Mouse (Mus musculus) brain, embryonic 14.5 days (tissue): Measurements from ENCODE around the gene Pclaf.

Experiments
- CTCF ChIP-seq: fragments of 200-500 bp; IDR thresholded peaks from 2 replicates; pipeline ENCODE4 v1.5.1; 2012; ENCODE audit warnings: inconsistent platforms, mild to moderate bottlenecking, moderate library complexity, borderline replicate concordance; ENCODE audit not compliant: insufficient read depth, insufficient read length; ENCODE audit errors: extremely low read depth
- POLR2A ChIP-seq: fragments of 200-500 bp; IDR thresholded peaks from 2 replicates; pipeline ENCODE4 v1.6.1; 2012; ENCODE audit warnings: mild to moderate bottlenecking, inconsistent platforms, borderline replicate concordance; ENCODE audit not compliant: poor library complexity, insufficient read depth, insufficient read length, severe bottlenecking; ENCODE audit errors: extremely low read depth

GRCm38 (mm10) chr9:65891126-65891525 is 1.1 kb downstream of the Pclaf start:
- TF ChIP-seq POLR2A (no peak), CTCF (no peak)
